Mouse (Mus musculus): ENCODE measurements around the gene Rab9b.

The Rab9b gene

GRCm38 (mm10) chrX:136868061-136869040 lies at the start of gene Rab9b:
Gene Rab9b (minus strand): TSS chrX:136868755.
- peak; percentile 85 for DNase-seq (ENCODE audit: low read depth, low spot score)

- DNase-seq (ENCODE audit: low read depth, low spot score): no peak
Observed at GRCm38 (mm10) chrX:136904369-136904768, 35.8 kb upstream of the Rab9b start.

GRCm38 (mm10) chrX:136895757-136896156 lies 27.2 kb upstream of the Rab9b start:
- DNase-seq (ENCODE audit: low read depth, low spot score): peak; percentile 59

GRCm38 (mm10) chrX:136850300-136850699 lies 18.3 kb downstream of the Rab9b start:
- DNase-seq (ENCODE audit: low read depth, low spot score): peak; percentile 15

GRCm38 (mm10) chrX:136828610-136829009 lies 39.9 kb downstream of the Rab9b start:
- peak; percentile 51 for DNase-seq (ENCODE audit: low read depth, low spot score)

- DNase-seq (ENCODE audit: low read depth, low spot score): peak; percentile 78
Observed at GRCm38 (mm10) chrX:136825016-136825415, 43.5 kb downstream of the Rab9b start.

- peak; percentile 70 for DNase-seq (ENCODE audit: low read depth, low spot score)
Observed at GRCm38 (mm10) chrX:136822371-136822770, 46.2 kb downstream of the Rab9b start, which contains the start of gene Plp1. Gene Plp1 (plus strand): TSS chrX:136822671.

GRCm38 (mm10) chrX:136820250-136820649 lies 48.3 kb downstream of the Rab9b start:
- DNase-seq (ENCODE audit: low read depth, low spot score): peak; percentile 89

- peak; percentile 64 for DNase-seq (ENCODE audit: low read depth, low spot score)
Observed at GRCm38 (mm10) chrX:136819752-136820151, 48.8 kb downstream of the Rab9b start.
